Mouse (Mus musculus) central nervous system, embryonic 18 days (tissue): ENCODE measurements around the gene Ccdc51. TPM values are rescaled to one million over a fixed set of nuclear protein-coding genes. Genes with fewer than 3 reads are reported as not detected.

Experiments used
- polyA plus RNA-seq: library from polyadenylated mRNA; depleted of rRNA; stranded (reverse); fragments of >200 nt; gene quantifications from 2 replicates; pipeline ENCODE4 v1.2.3, GENCODE M21; 2012; rRNA removed

Ccdc51 gene
- polyA plus RNA-seq, result 9.2 and 10.1 TPM in 2 replicates

DNA sequence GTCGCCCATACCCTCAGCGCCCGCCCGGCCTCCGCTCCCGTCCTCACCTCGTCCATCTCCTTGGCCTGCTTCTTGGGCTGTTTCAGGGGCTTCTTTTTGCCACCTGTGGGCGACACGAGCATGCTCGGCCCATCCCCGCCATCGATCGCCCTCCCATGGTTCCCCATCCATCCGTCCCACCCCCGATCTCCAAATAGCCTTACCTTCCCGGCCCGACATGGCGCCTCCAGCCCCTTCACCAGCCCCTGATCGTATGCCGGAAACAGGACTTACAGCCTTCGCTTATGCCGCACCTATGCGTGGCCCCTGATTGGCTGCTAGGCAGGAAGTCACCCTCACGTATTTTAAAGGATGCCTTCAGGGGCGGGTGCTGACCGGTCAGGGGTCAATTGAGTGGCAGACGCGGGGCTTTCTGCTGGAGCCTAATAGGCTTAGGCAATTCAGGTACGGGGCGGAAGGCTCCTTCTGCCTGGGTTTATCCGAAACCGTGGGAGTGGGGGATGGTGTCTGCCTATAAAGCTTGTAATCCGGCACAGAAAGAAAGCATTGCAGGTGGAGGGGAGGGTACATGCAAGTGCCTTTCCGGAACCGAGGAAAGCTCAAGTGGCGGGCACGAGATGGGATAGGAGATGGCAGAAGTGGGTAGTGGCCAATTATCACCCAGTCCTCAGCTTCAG is at the start of gene Ccdc51, which contains the start of gene Tma7:
TSS of gene Ccdc51 (plus strand) at position 370 of the 677 bp plus-strand sequence.
TSS of gene Tma7 (minus strand) at position 464 of the 677 bp plus-strand sequence.

DNA sequence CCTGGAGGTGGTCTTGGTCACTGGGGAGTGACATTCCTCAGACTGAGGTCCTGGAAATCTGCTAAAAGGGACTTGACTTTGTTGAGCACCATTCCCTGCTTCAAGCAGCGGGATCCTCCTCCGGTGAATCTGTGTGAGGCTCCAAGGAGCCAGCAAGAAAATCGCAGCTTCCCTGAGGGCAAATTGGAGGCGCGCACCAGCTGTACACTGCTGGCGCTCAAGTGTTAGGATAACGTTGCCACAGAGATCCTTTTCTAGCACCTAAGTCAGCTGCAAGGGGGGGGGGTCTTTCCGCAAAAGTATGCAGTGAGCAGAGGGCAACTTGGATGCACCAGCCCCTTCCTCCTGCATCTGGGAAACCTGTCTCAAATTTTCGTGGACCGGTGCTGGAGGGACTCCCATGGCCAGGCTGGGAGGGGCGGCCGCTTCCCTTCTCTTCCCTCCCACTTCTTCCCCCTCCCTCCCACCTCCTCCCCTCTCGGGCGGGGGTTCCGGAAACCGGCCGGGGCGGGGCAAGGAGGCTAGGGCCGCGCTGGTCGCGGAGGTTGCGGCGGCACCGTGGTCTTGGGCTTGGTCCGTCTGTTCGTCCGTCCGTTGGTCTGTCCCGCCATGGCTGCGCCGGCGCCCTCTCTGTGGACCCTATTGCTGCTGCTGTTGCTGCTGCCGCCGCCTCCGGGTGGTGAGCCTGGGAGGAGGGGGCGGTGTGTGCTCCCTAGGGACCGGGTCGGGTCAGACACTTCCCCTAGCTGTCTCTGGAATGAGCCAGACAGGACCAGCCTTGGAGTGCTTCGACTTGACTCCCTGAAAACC is 44.0 kb upstream of the Ccdc51 start, which contains the start of gene Shisa5:
TSS of gene Shisa5 (plus strand) at position 480 of the 810 bp plus-strand sequence.

GRCm38 (mm10) chr9:109059136-109059903 is 23.0 kb upstream of the Ccdc51 start, which contains the start of gene Trex1:
Trex1 (minus strand) TSS chr9:109059734.

DNA sequence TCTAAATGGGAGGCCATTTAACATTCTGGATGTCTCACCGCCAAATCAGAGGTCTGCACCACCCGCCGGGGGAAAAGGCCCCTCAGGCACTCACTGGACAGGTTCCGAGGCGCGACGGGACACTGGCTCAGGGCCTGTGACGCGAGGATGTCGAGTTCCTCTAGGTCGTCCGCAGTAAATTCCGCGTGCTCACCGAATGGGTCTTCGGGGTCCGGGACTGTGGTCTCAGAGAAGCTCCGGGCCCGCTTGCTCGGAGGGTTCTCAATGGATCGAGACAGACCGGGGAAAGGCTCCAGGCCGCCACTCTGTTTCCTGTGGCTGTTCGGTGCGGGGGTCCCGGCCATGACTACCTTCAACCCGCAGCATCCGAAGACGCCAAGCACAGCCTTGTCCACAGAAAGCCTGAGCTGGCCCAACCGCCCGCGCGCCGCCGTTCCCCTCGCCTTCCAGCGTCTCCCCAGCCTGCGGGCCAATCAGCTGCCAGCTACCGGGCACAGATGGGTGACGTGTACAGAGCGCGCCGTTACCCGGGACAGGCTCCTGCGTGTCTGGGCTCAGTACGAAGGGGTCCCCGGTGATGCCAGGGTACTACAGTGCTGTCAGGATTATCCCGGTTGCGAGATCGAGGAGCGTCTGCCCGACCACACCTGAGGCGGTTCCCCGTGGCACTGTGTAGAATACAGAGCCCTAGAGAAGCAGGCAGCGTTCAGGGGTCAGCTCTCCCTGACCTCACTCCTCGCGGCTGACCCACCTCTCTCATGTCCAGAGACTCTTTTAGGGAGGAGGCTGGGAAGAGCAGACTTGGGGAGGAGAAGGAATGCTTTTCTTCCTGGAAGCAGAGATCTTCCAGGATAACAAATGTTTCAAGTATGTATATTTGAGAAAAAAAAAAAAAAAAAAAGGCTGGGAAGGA is 8.4 kb upstream of the Ccdc51 start, which contains the start of gene Atrip:
TSS of gene Atrip (minus strand) at position 464 of the 913 bp plus-strand sequence.

GRCm38 (mm10) chr9:109095137-109095982 is 13.1 kb downstream of the Ccdc51 start, which contains the start of gene Plxnb1:
Plxnb1 (plus strand) TSS chr9:109095389.

Other genes starting within 250 kb of the Ccdc51 start
- gene Slc26a6, start 229.2 kb upstream of the Ccdc51 start, polyA plus RNA-seq, result 22.6 and 24.0 TPM in 2 replicates
- 0.43 and 0.45 TPM in 2 replicates for gene Tmem89, start 167.9 kb upstream of the Ccdc51 start, polyA plus RNA-seq
- gene Uqcrc1, start 145.9 kb upstream of the Ccdc51 start, polyA plus RNA-seq, result 354 and 371 TPM in 2 replicates
- 4.7 and 4.9 TPM in 2 replicates for gene Col7a1, start 128.9 kb upstream of the Ccdc51 start, polyA plus RNA-seq
- 0.25 and 0.28 TPM in 2 replicates for gene Ucn2, start 96.5 kb upstream of the Ccdc51 start, polyA plus RNA-seq
- gene Pfkfb4, start 90.7 kb upstream of the Ccdc51 start, polyA plus RNA-seq, result 35.4 and 39.6 TPM in 2 replicates
- gene Shisa5, start 43.9 kb upstream of the Ccdc51 start, polyA plus RNA-seq, result 58.5 and 82.4 TPM in 2 replicates
- gene Trex1, start 22.8 kb upstream of the Ccdc51 start, polyA plus RNA-seq, result 34.6 and 40.3 TPM in 2 replicates
- 38.5 and 43.7 TPM in 2 replicates for gene Atrip, start 8.4 kb upstream of the Ccdc51 start, polyA plus RNA-seq
- gene Tma7, start 94 bp downstream of the Ccdc51 start, polyA plus RNA-seq, result 244 and 257 TPM in 2 replicates
- 39.4 and 42.9 TPM in 2 replicates for gene Plxnb1, start 12.9 kb downstream of the Ccdc51 start, polyA plus RNA-seq
- not detected in 2 replicates for gene Fbxw21, start 79.5 kb downstream of the Ccdc51 start, polyA plus RNA-seq
- gene Fbxw13, start 113.5 kb downstream of the Ccdc51 start, polyA plus RNA-seq, result 0.12 and 0.13 TPM in 2 replicates
- not detected in 2 replicates for gene Fbxw20, start 152.3 kb downstream of the Ccdc51 start, polyA plus RNA-seq
- not detected in 2 replicates for gene Fbxw14, start 205.2 kb downstream of the Ccdc51 start, polyA plus RNA-seq